Mouse (Mus musculus) heart, postnatal 0 days (tissue): ENCODE measurements around the gene Cpeb4.

ENCODE experiments used
- CTCF ChIP-seq: IDR thresholded peaks from 2 replicates; pipeline ENCODE4 v1.5.1; 2016; ENCODE audit warnings: antibody characterized with exemption, control low read depth, low read depth
- EP300 ChIP-seq: IDR thresholded peaks from 2 replicates; pipeline ENCODE4 v1.6.1; 2016; ENCODE audit warnings: antibody characterized with exemption, low read depth

DNA sequence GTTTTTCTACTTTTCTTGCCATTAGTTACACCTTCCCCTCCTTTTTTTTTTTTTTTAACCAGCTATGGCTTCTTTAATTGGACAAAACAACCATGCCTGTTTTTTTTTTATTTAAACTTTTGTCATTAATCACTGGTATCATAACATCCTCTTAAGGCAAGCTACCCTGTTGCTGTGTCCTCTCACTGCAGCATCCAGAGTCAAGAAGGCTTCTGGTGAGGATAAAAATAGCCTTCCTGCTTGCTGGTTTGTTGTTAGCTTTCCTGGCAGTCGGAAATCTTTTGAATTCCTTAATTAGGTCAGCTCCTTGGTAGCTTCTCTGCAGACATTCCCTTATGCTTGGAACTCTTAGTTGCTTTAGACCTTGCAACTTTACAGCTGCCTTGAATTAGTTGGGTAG, 28.7 kb downstream of the Cpeb4 start:
- TF ChIP-seq CTCF (no peak), EP300 (no peak)
